Mouse (Mus musculus) hindbrain, embryonic 14.5 days (tissue): Measurements from ENCODE around the gene Setd1a. TPM values are rescaled to one million over a fixed set of nuclear protein-coding genes. Genes with fewer than 3 reads are reported as not detected.

Experiments
- ATAC-seq: fragments of 200-750 bp; cut with Nextera tagmentation; 2 replicates; pipeline ENCODE4 v1.8.0; 2017; ENCODE audit warnings: moderate number of reproducible peaks, mild to moderate bottlenecking, moderate TSS enrichment, moderate library complexity; ENCODE audit not compliant: low FRiP score
- DNase-seq: peaks from one replicate; pipeline ENCODE4 v3.0.0-alpha.2; 2015; ENCODE audit warnings: low spot score
- H3K27ac ChIP-seq: fragments of 300-500 bp; sonication (generic); 2 replicates; pipeline ENCODE4 v1.5.1; 2014; ENCODE audit warnings: mild to moderate bottlenecking, moderate library complexity
- H3K27me3 ChIP-seq: fragments of 300-500 bp; sonication (generic); 2 replicates; pipeline ENCODE4 v1.6.1; 2014; ENCODE audit warnings: mild to moderate bottlenecking, low read length, mixed read lengths; ENCODE audit not compliant: control insufficient read depth, insufficient read depth
- H3K36me3 ChIP-seq: fragments of 300-500 bp; sonication (generic); replicated peaks from 2 replicates; pipeline ENCODE4 v1.6.1; 2014; ENCODE audit not compliant: control insufficient read depth, insufficient read depth
- H3K4me1 ChIP-seq: fragments of 300-500 bp; sonication (generic); replicated peaks from 2 replicates; pipeline ENCODE4 v1.6.1; 2014; ENCODE audit warnings: antibody characterized with exemption, low read length, mixed read lengths; ENCODE audit not compliant: control insufficient read depth, insufficient read depth
- H3K4me2 ChIP-seq: fragments of 300-500 bp; sonication (generic); replicated peaks from 2 replicates; pipeline ENCODE4 v1.6.1; 2014; ENCODE audit warnings: mild to moderate bottlenecking, moderate library complexity
- H3K4me3 ChIP-seq: fragments of 300-500 bp; sonication (generic); replicated peaks from 2 replicates; pipeline ENCODE4 v1.5.1; 2014; ENCODE audit warnings: mild to moderate bottlenecking, low read length
- H3K9ac ChIP-seq: fragments of 300-500 bp; sonication (generic); 2 replicates; pipeline ENCODE4 v1.6.1; 2014
- H3K9me3 ChIP-seq: fragments of 300-500 bp; sonication (generic); 2 replicates; pipeline ENCODE4 v1.6.1; 2016; ENCODE audit warnings: low read length; ENCODE audit not compliant: control insufficient read depth
- WGBS: fragments of 180-500 bp; shearing (Covaris S2); extraction: QIAGEN DNeasy Blood & Tissue Kit; methylation state at CpG from one replicate; pipeline ENCODE4 v1.1.7; 2014; 5-methylcytosine and 5-hydroxymethylcytosine counted together
- polyA plus RNA-seq: library from polyadenylated mRNA; unstranded; fragments of >200 nt; fragmentation: Nextera tagmentation; extraction: Ambion mirVana; gene quantifications from 2 replicates; pipeline ENCODE4 v1.2.1, GENCODE M21; 2014

The Setd1a gene
- polyA plus RNA-seq, 1 experiment from 2014 or later = 19.1 TPM

- Histone ChIP-seq H3K36me3 (peaks cover 40% of the 10 kb centered on the region), H3K4me2 (no peak overlapping the region), H3K27me3 (no peaks in the 10 kb centered on the region), H3K27ac (no peak overlapping the region), H3K9ac (no peak overlapping the region), H3K4me1 (no peaks in the 10 kb centered on the region), H3K4me3 (no peak overlapping the region), H3K9me3 (no peaks in the 10 kb centered on the region)
- ATAC-seq (no peak), DNase-seq (no peak)
- 80% methylated on average over 7 of the region's 7 CpGs for WGBS
Measured at GRCm38 (mm10) chr7:127817053-127817452, 40.6 kb downstream of the Setd1a start.

- no peak for ATAC-seq
Measured at GRCm38 (mm10) chr7:127817776-127818175, 41.3 kb downstream of the Setd1a start.

GRCm38 (mm10) chr7:127820836-127821509, 44.5 kb downstream of the Setd1a start:
- WGBS = 71% methylated on average over 13 of the region's 13 CpGs
- H3K4me3 ChIP-seq = no peak overlapping the region
- peaks cover 13% of the 10 kb centered on the region for H3K4me1 ChIP-seq
- ATAC-seq = no peak
- no peak overlapping the region for H3K9ac ChIP-seq
- H3K9me3 ChIP-seq = no peaks in the 10 kb centered on the region
- no peak overlapping the region for H3K4me2 ChIP-seq
- H3K27ac ChIP-seq = no peak overlapping the region
- no peaks in the 10 kb centered on the region for H3K27me3 ChIP-seq
- H3K36me3 ChIP-seq = peaks cover 7% of the 10 kb centered on the region
- no peak for DNase-seq

More at GRCm38 (mm10) chr7:127817776-127818175, 41.3 kb downstream of the Setd1a start:
- H3K27me3 ChIP-seq = no peaks in the 10 kb centered on the region
- H3K9ac ChIP-seq = no peak overlapping the region
- no peak overlapping the region for H3K4me2 ChIP-seq
- H3K36me3 ChIP-seq = peaks cover 33% of the 10 kb centered on the region
- H3K4me3 ChIP-seq = no peak overlapping the region
- DNase-seq = no peak
- 90% methylated on average over 5 of the region's 5 CpGs for WGBS
- no peak overlapping the region for H3K27ac ChIP-seq
- H3K4me1 ChIP-seq = peaks cover 1% of the 10 kb centered on the region
- H3K9me3 ChIP-seq = no peaks in the 10 kb centered on the region

- 83% methylated on average over 3 of the region's 3 CpGs for WGBS
- Histone ChIP-seq H3K9me3 (no peaks in the 10 kb centered on the region), H3K27ac (no peak overlapping the region), H3K9ac (0 out of 2 replicates have a peak overlapping the region, but pooled peaks have one; percentile 96), H3K4me2 (peak overlapping the region; percentile 84; the same call in 1 of the 2 replicates), H3K36me3 (peaks cover 3% of the 10 kb centered on the region), H3K27me3 (no peaks in the 10 kb centered on the region), H3K4me3 (no peak overlapping the region), H3K4me1 (peaks cover 13% of the 10 kb centered on the region)
- ATAC-seq (no peak), DNase-seq (no peak)
Measured at GRCm38 (mm10) chr7:127822494-127822893, 46.0 kb downstream of the Setd1a start.

GRCm38 (mm10) chr7:127823236-127824171, 47.0 kb downstream of the Setd1a start:
- H3K4me1 ChIP-seq = peaks cover 13% of the 10 kb centered on the region
- H3K9ac ChIP-seq = peak overlapping the region; percentile 96
- peak overlapping the region; percentile 84 for H3K4me2 ChIP-seq
- 55% methylated on average over 10 of the region's 11 CpGs for WGBS
- H3K27me3 ChIP-seq = no peaks in the 10 kb centered on the region
- peak; percentile 44 for ATAC-seq
- H3K4me3 ChIP-seq = peak overlapping the region; percentile 85
- H3K36me3 ChIP-seq = no peaks in the 10 kb centered on the region
- peak overlapping the region; percentile 93 for H3K27ac ChIP-seq
- H3K9me3 ChIP-seq = no peaks in the 10 kb centered on the region
- no peak for DNase-seq

- WGBS = 3% methylated on average over 32 of the region's 38 CpGs
Measured at GRCm38 (mm10) chr7:127824176-127824871, 47.9 kb downstream of the Setd1a start, which contains the start of the genes Stx4a and Stx1b. Gene Stx4a, plus strand, starts transcription at chr7:127824294. Gene Stx1b, minus strand, starts transcription at chr7:127824549.

GRCm38 (mm10) chr7:127835550-127835949, 59.1 kb downstream of the Setd1a start:
- 90% methylated on average over 2 of the region's 2 CpGs for WGBS
- Histone ChIP-seq H3K4me3 (no peak overlapping the region), H3K27ac (no peak overlapping the region), H3K36me3 (no peaks in the 10 kb centered on the region), H3K9me3 (no peaks in the 10 kb centered on the region), H3K27me3 (no peaks in the 10 kb centered on the region), H3K9ac (no peak overlapping the region), H3K4me1 (no peaks in the 10 kb centered on the region; the same call in 1 of the 2 replicates), H3K4me2 (no peak overlapping the region)
- ATAC-seq (no peak), DNase-seq (no peak)

More at GRCm38 (mm10) chr7:127824176-127824871, 47.9 kb downstream of the Setd1a start, which contains the start of the genes Stx4a and Stx1b:
- ATAC-seq = peak; percentile 89
- H3K27ac ChIP-seq = peak within 1 kb of the TSS; percentile 93
- no peaks in the 10 kb centered on the region for H3K27me3 ChIP-seq
- DNase-seq = peak; percentile 76
- peak within 1 kb of the TSS; percentile 85 for H3K4me3 ChIP-seq
- H3K4me1 ChIP-seq = peaks cover 13% of the 10 kb centered on the region
- H3K9ac ChIP-seq = peak within 1 kb of the TSS; percentile 96
- no peaks in the 10 kb centered on the region for H3K36me3 ChIP-seq
- no peaks in the 10 kb centered on the region for H3K9me3 ChIP-seq
- H3K4me2 ChIP-seq = peak within 1 kb of the TSS; percentile 84

GRCm38 (mm10) chr7:127837473-127837872, 61.0 kb downstream of the Setd1a start:
- no peak for ATAC-seq
- Histone ChIP-seq H3K4me1 (no peaks in the 10 kb centered on the region; the same call in 1 of the 2 replicates), H3K27me3 (no peaks in the 10 kb centered on the region), H3K4me3 (no peak overlapping the region), H3K9ac (no peak overlapping the region), H3K36me3 (no peaks in the 10 kb centered on the region), H3K27ac (no peak overlapping the region), H3K4me2 (no peak overlapping the region), H3K9me3 (no peaks in the 10 kb centered on the region)
- WGBS = 90% methylated on average over 5 of the region's 5 CpGs
- no peak for DNase-seq
